Mouse (Mus musculus): ENCODE results near the gene Lmbr1. TPM values are rescaled to one million over a fixed set of nuclear protein-coding genes. Genes with fewer than 3 reads are reported as not detected.

Lmbr1 gene
- total RNA-seq, 1 experiment from 2014 or later, result 1.4 TPM

DNA sequence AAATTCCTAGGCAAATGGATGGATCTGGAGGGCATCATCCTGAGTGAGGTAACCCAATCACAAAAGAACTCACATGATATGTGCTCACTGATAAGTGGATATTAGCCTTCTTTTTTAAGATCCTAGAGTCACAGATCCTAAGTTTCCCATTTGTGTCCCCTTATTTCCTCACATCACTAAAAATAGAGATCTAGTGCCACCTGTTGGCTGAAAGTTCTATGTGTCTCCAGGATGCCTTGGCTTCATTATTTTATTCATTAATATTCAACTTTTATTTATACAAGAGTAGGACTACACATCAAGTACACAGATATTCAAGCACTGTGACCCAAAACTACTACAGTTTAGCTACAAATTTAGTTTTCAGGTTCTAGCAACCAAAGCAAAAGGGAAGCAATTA lies 103.4 kb downstream of the Lmbr1 start:
- ATAC-seq (ENCODE audit: extremely low read depth, insufficient number of reproducible peaks, low FRiP score, poor library complexity, severe bottlenecking), result no peak

DNA sequence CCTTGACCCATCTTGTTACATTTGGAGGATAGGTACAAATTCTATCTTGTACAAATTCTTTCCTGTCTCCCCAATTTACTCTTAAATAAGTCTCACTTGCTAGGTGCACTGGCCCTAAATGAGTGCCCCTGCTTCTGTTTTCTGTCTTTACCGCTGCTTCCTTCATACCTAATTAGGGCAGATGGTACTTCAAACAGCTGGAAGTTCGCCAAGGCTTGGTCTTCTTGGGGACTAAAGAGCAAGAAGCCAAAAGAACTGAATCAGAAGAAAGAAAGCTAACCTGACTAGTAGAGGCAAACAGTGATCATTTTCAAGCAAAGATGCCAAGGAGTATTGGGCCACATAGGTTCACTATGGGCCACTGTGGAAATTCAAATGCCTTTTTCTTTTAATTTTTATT lies 104.8 kb downstream of the Lmbr1 start:
- ATAC-seq (ENCODE audit: extremely low read depth, insufficient number of reproducible peaks, low FRiP score, poor library complexity, severe bottlenecking), result no peak

DNA sequence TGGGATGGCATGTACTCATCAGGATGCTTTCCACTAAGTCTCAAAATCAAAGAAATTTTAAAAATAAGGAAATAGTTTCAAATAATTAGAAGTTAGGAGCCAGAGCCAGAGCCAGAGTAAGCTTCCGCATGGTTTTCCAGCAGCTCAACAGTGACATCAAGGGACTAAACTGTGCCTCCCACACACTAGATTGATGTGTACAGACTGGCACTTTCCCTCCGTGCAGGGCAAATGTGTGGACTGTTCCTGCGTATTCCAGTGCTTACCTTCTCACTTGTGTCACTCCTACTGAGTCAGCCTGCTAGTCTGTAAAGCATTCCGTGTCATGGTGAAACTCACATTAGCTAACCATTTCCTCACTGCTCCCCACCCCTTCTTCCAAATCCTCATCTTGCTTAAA lies 107.3 kb downstream of the Lmbr1 start:
- no peak for ATAC-seq (ENCODE audit: extremely low read depth, insufficient number of reproducible peaks, low FRiP score, poor library complexity, severe bottlenecking)

DNA sequence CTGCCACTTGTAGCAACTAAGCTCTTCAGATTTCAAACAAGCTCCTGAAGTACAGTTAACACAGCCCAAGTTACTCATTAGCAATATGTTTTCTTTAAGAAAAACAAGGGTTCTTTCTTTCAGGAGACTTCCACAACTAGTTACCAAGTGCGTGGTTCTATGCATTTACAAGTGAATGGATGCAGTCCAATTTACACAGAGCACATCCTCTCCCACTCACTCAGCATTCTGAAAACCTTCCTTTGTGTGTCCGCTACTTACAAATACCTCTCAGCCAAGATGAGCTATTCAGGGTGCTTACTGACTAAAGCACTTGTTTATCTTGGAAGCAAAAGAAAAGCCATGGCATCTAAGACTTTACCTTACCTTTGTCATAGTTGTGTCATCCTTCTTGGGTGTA lies 124.3 kb downstream of the Lmbr1 start:
- no peak for ATAC-seq (ENCODE audit: extremely low read depth, insufficient number of reproducible peaks, low FRiP score, poor library complexity, severe bottlenecking)

- no peak for ATAC-seq (ENCODE audit: extremely low read depth, insufficient number of reproducible peaks, low FRiP score, poor library complexity, severe bottlenecking)
Measured at GRCm38 (mm10) chr5:29251496-29251873, 126.7 kb downstream of the Lmbr1 start.

DNA sequence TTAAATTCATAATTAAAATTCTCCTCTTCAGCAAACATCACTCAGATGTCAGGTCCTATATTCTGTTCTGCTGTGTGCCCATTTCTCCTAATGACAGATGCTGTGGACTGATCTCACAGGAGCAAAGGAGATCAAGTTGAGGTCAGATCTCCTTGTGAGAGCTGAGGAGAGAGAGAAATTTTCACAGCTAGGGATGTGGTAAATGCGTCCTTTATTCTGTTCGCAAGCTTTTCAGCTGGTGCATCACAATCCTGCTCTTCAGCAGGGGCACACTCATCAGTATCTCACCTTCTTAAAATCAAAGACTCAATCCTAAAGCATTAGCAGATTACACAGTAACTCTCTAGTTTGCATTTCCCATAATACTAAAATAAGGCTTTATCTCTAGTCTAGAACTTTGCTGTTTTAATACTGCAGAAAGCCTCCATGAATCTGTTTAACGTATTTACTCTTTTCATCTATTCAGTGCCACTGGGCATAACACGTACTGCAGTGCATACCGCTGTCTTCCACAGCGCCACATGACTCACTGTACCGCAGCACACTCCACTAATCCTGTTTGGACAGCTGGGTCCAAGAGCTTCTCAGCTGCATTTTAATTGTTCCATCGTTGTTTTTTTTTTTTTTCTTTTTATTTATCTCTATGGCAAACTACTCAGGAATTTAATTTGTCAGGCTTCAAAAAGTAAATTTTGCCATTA lies 127.2 kb downstream of the Lmbr1 start:
- no peak for ATAC-seq (ENCODE audit: extremely low read depth, insufficient number of reproducible peaks, low FRiP score, poor library complexity, severe bottlenecking)

DNA sequence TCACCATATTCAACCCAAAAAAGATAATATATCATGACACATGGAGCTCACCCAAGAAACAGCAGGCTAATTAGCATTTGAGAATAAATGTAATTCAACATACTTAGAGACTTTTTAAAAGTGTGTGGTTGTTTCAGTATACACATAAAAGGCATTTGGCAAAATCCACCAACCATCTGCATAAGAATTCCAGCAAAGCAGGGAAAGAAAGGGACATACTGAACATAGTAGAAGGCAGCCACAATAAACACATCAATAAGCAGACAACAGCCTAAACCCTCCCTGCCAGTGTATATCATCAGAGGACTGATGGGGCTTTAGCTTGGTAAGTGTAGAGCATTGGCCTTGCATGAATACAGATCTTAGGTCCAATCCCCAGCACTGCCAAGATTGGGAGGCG lies 133.4 kb downstream of the Lmbr1 start:
- no peak for ATAC-seq (ENCODE audit: extremely low read depth, insufficient number of reproducible peaks, low FRiP score, poor library complexity, severe bottlenecking)

- no peak for ATAC-seq (ENCODE audit: extremely low read depth, insufficient number of reproducible peaks, low FRiP score, poor library complexity, severe bottlenecking)
Measured at GRCm38 (mm10) chr5:29238379-29238778, 139.8 kb downstream of the Lmbr1 start.

DNA sequence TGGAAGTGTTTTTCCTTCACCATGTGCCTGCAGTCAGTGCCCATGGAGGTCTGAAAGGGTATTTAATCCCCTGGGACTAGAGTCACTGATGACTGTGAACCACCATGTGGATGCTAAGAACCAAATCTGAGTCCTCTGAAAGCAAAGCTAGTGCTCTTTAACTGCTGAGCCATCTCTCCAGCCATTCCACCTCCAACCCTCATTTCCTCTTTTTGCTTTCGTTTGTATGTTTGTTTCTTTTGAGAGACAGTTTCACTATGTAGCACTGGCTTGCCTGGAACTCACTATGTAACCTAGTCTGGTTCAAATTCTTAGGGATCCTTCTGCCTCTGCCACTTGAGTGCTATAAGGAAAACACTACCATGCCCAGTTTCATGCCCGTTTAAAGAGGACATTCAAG lies 147.7 kb downstream of the Lmbr1 start:
- ATAC-seq (ENCODE audit: extremely low read depth, insufficient number of reproducible peaks, low FRiP score, poor library complexity, severe bottlenecking), result no peak

DNA sequence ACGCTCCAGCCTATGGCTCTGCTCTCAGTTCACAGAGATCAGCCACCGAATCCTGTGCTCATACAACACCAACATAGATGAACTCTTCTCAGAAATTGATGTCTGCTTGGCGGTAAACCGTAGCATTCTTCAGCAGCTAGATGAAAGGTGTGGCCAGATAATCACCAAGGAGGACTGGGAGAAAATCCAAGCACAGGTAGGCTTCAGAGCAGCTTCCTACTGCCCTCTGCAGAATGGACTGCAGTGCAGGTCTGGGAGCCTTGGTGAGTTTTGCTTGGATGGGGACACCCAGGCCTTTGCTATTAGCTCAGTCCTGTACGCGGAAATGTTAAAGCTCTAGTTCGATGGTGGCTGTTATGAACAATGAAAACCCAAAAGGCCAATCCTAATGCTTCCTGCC lies 154.1 kb downstream of the Lmbr1 start:
- ATAC-seq (ENCODE audit: extremely low read depth, insufficient number of reproducible peaks, low FRiP score, poor library complexity, severe bottlenecking), result no peak

DNA sequence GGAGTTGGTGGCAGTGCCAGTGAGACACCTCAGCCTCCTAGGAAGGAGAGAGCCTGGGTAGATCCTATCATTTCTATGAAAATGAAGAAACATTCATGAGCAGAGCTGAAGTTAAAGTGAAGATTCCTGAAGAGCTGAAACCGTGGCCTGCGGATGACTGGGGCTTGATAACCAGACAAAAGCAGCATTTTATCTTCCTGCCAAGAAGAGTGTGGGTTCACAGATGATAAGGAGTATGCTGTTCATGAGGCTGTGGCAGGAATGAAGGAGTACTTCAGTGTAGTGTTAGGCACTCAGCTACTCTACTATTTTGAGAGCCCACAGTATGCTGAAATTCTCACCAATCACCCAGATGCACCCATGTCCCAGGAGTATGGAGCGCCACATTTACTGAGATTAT lies 160.2 kb downstream of the Lmbr1 start:
- ATAC-seq (ENCODE audit: extremely low read depth, insufficient number of reproducible peaks, low FRiP score, poor library complexity, severe bottlenecking), result no peak

DNA sequence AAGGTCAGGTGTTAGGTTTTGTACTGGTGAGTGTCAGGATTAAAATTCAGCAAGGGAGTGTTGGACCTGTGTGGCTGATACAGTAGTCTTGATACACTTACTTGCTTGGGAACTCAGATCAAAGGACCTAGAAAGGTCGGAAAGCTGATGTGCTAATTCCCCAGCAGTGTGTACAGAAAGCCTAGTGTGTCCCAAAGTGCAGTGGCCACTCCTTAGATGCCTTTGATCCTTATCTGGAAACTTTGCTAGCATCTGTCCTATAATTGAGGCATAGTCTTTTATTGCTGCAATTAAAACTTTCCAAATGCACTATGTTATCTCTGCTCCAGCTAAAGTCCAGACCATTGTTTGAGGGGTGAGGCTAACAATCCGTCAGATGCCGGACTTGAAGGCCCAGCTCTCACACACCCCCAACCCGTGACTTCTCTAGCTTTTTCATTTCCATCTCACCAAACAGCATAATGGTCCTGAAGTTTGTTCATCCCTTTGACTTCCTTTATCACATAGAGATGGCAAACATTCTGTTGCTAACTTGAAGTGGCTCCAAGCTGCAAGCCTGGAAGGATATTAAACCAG lies 166.1 kb downstream of the Lmbr1 start:
- no peak for ATAC-seq (ENCODE audit: extremely low read depth, insufficient number of reproducible peaks, low FRiP score, poor library complexity, severe bottlenecking)

DNA sequence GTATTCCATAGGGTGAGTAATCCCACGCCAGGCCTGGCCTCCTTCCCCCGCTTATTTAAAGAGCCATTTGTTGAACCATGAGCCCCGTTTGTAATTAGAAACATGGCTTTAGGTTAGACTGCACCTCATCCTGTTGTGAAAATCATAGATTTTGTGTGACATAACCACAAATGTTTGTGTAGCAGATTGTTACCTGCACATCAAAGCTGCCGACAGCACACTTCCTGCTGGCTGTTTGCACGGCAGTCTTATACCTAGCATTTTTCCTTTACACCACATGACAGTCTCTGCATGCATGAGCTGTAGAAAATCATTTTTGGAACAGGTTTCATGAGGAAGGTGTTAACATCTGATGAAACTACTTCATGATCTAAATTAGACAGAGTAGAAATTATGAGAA lies 172.5 kb downstream of the Lmbr1 start:
- ATAC-seq (ENCODE audit: extremely low read depth, insufficient number of reproducible peaks, low FRiP score, poor library complexity, severe bottlenecking), result no peak

GRCm38 (mm10) chr5:29199868-29200267 lies 178.3 kb downstream of the Lmbr1 start:
- no peak for ATAC-seq (ENCODE audit: extremely low read depth, insufficient number of reproducible peaks, low FRiP score, poor library complexity, severe bottlenecking)

DNA sequence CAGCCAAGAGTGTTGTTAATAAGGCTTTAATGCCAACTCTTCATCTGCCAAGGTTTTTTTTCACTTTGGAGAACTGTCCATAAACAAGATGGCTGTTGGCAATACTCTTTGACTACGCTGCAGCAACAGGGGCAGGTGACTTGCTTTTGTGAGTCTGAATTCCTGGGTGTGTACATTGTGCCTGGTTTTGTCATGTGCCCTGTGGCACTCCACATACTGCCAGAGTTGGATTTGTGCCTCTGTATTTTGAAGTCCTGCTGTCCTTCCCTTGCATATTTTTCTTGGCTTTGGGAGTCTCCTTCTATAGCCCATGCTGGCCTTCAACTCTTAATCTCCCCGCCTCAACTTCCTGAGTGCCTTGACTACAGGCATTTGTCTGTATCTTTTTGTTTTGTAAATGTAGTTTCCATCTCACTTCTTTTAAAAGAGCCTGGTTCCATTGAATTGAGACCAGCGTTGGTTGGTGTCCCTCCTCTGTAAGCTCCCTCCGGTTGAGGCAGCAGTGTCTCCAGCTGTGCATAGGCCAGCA lies 179.2 kb downstream of the Lmbr1 start:
- ATAC-seq (ENCODE audit: extremely low read depth, insufficient number of reproducible peaks, low FRiP score, poor library complexity, severe bottlenecking), result no peak

- ATAC-seq (ENCODE audit: extremely low read depth, insufficient number of reproducible peaks, low FRiP score, poor library complexity, severe bottlenecking), result no peak
Measured at GRCm38 (mm10) chr5:29197187-29197586, 181.0 kb downstream of the Lmbr1 start.

- no peak for ATAC-seq (ENCODE audit: extremely low read depth, insufficient number of reproducible peaks, low FRiP score, poor library complexity, severe bottlenecking)
Measured at GRCm38 (mm10) chr5:29196264-29196658, 181.9 kb downstream of the Lmbr1 start.

GRCm38 (mm10) chr5:29195570-29196263 lies 182.5 kb downstream of the Lmbr1 start, which contains the start of gene Rnf32:
Gene Rnf32 (plus strand): TSS chr5:29195992.
- no peak for ATAC-seq (ENCODE audit: extremely low read depth, insufficient number of reproducible peaks, low FRiP score, poor library complexity, severe bottlenecking)

DNA sequence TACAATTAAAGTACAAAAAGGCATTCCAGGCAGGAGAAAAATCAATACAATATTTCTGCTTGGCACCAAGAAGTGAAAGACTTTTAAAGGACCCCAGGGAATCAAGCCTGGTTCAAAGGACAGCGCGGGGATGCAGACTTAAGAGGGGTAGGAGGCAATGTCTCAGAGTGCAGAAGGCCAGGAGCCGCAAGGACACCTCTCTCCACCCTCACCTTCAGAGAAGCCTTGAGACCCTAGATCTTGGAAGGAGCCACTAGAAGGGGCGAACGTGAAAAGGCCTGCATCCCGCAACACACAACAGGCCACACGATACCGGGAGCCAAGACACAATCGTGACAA lies 183.0 kb downstream of the Lmbr1 start:
- no peak for ATAC-seq (ENCODE audit: extremely low read depth, insufficient number of reproducible peaks, low FRiP score, poor library complexity, severe bottlenecking)

- ATAC-seq (ENCODE audit: extremely low read depth, insufficient number of reproducible peaks, low FRiP score, poor library complexity, severe bottlenecking), result no peak
Measured at GRCm38 (mm10) chr5:29186798-29187197, 191.4 kb downstream of the Lmbr1 start.
